Mouse (Mus musculus): ENCODE results near the gene Kif2a. TPM values are rescaled to one million over a fixed set of nuclear protein-coding genes. Genes with fewer than 3 reads are reported as not detected.

Kif2a gene
- total RNA-seq (2021) (10 to 100 TPM; 27.0 to 37.6 TPM), polyA plus RNA-seq (2012; rRNA removed) (4.3 and 6.8 TPM in 2 replicates)
- long read RNA-seq, full-length matches to known transcripts = 2 of 4 reads
- long read RNA-seq, partial matches to known transcripts = 1 of 4 reads
- long read RNA-seq, other reads (novel, unspliced or antisense) = 1 of 4 reads

DNA sequence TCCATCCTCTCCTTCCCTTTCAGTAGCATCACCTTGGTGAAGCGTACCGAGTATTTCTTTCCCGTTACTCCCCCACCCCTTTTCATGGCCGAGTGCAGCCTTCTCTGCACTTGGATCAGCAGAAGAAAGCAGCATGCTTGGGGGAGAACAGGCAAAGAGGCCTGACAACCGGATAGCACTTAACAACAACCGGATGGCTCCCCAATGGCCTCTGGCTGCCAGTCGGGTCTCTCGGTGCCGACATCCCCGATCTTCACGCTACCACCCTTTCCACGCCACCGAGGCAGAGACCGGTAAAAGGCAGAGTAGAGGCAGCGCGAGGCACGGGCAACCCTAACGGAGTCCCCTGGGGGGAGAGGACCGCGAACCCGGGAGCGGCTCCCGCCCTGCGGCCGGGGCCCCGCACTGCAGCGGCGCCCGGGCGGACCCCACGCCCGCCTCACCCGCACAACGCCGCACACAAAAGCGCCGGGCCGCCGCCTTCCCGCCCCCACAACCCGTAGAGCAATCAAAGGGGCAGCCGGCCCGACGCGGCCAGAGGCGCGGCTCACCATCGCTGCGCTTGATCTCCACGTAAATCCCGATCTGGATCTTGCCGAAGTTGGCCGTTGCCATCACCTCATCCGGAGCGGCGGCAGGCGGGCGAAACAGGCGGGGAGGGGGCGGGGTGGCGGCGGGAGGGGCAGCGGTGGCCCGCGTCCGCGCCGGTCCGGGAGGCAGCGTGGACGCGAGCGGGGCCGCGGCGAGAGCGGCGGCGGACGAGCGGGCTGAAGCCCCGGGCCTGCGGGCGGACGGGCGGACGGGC, at the start of gene Kif2a:
Gene Kif2a (minus strand): TSS at position 666 of the 805 bp plus-strand sequence.
- H3K4me1 ChIP-seq (ENCODE audit: control insufficient read depth, insufficient read depth, low read length) = peaks cover 6% of the 10 kb centered on the region
- peak; percentile 66 to 74 for DNase-seq
- H3K9ac ChIP-seq (ENCODE audit: low read depth, low read length) = peak within 1 kb of the TSS; percentile 99
- H3K4me3 ChIP-seq = peak within 1 kb of the TSS; percentile 88
- peak within 1 kb of the TSS; percentile 89 for H3K27ac ChIP-seq
- no peaks in the 10 kb centered on the region for H3K27me3 ChIP-seq (ENCODE audit: control insufficient read depth, insufficient read depth, low read length)
- peaks cover 2% of the 10 kb centered on the region for H3K36me3 ChIP-seq (ENCODE audit: control insufficient read depth, insufficient read depth, low read length)
- peaks cover 4% of the 10 kb centered on the region for H3K79me2 ChIP-seq (replicated peaks; ENCODE audit: control insufficient read depth, insufficient read depth, low read length)
- WGBS = 6% methylated on average over 76 of the region's 87 CpGs
- intact Hi-C loops (cut with DNase I) = loop anchor here (2.0 kb wide), 1 partner anchor 75 kb away; the partner anchor contains the start of gene Dimt1
- peak; percentile 38 for TF ChIP-seq CTCF (IDR thresholded peaks at IDR 0.05)
- no peak for TF ChIP-seq POLR2A (IDR thresholded peaks at IDR 0.05; ENCODE audit: insufficient read depth, low read depth, low read length)
- no peak for TF ChIP-seq EP300 (IDR thresholded peaks at IDR 0.05; ENCODE audit: insufficient read depth, low read depth, low read length)

DNA sequence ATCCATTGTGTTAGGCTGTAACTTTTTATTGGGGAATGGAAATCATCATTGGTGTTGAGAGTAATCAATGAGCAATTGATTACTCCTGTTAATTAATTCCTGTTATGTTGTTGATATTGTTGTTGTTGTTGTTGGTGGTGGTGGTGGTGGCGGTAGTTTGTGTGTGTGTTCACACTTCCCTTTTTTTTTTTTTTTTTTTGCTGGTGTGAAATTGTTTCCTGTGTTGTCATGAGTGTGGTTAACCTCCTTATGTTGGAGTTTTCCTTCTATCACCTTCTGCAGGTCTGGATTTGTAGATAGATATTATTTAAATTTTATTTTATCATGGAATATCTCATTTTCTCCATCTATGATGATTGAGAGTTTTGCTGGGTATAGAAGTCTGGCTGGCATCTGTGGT, 47.1 kb upstream of the Kif2a start:
- Histone ChIP-seq H3K27ac (no peak overlapping the region), H3K9ac (ENCODE audit: low read depth, low read length) (no peak overlapping the region), H3K79me2 (replicated peaks; ENCODE audit: control insufficient read depth, insufficient read depth, low read length) (no peaks in the 10 kb centered on the region), H3K27me3 (ENCODE audit: control insufficient read depth, insufficient read depth, low read length) (no peaks in the 10 kb centered on the region), H3K4me3 (no peak overlapping the region), H3K4me1 (ENCODE audit: control insufficient read depth, insufficient read depth, low read length) (peaks cover 5% of the 10 kb centered on the region), H3K36me3 (ENCODE audit: control insufficient read depth, insufficient read depth, low read length) (no peaks in the 10 kb centered on the region)
- intact Hi-C loops (cut with DNase I) = no loop called here
- TF ChIP-seq CTCF (IDR thresholded peaks at IDR 0.05) = no peak
- no peak for TF ChIP-seq POLR2A (IDR thresholded peaks at IDR 0.05; ENCODE audit: insufficient read depth, low read depth, low read length)
- TF ChIP-seq EP300 (IDR thresholded peaks at IDR 0.05; ENCODE audit: insufficient read depth, low read depth, low read length) = no peak
- 80% methylated on average over 1 of the region's 1 CpGs for WGBS
- DNase-seq = no peak

DNA sequence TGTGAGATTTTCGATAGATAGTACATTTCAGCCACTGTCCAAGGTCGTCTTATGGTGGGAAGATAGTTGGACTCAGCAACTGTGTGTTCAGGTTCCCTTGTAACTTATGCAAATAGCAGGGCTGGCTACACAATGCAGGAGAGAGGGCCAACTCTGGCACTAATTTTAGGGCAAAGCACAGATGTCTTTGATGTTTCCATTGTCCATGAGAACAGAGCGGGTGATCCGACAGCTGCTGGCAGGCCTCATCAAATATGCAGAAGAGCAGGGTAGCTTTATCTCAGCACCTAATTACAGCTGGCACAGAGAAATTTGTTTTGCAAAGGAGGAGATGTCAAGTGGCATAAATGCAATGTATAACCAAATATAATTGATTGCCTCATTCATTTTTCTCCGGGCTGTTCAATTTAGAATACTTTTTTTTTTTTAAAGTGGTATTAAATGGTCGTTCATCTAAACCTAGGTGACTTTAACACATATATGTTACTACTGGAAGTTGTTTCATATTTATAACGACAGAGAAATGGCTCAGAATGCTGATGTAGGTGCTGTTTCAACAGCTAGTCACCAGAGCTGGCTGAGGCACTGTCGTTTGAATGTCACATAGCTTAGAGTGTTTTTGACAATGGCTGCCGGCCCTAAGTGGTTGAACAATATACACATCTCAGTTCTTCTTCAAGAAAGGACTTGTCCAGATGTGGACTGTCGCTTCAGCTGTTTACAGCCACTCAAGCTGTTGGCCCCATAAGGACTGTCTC, 43.4 kb upstream of the Kif2a start:
- intact Hi-C loops (cut with DNase I) = no loop called here
- WGBS = 80% methylated on average over 10 of the region's 10 CpGs
- H3K4me1 ChIP-seq (ENCODE audit: control insufficient read depth, insufficient read depth, low read length) = no peaks in the 10 kb centered on the region
- DNase-seq = no peak
- no peak for TF ChIP-seq POLR2A (IDR thresholded peaks at IDR 0.05; ENCODE audit: insufficient read depth, low read depth, low read length)
- H3K4me3 ChIP-seq = no peak overlapping the region
- no peaks in the 10 kb centered on the region for H3K79me2 ChIP-seq (replicated peaks; ENCODE audit: control insufficient read depth, insufficient read depth, low read length)
- H3K27ac ChIP-seq = no peak overlapping the region
- no peaks in the 10 kb centered on the region for H3K27me3 ChIP-seq (ENCODE audit: control insufficient read depth, insufficient read depth, low read length)
- no peaks in the 10 kb centered on the region for H3K36me3 ChIP-seq (ENCODE audit: control insufficient read depth, insufficient read depth, low read length)
- H3K9ac ChIP-seq (ENCODE audit: low read depth, low read length) = no peak overlapping the region

DNA sequence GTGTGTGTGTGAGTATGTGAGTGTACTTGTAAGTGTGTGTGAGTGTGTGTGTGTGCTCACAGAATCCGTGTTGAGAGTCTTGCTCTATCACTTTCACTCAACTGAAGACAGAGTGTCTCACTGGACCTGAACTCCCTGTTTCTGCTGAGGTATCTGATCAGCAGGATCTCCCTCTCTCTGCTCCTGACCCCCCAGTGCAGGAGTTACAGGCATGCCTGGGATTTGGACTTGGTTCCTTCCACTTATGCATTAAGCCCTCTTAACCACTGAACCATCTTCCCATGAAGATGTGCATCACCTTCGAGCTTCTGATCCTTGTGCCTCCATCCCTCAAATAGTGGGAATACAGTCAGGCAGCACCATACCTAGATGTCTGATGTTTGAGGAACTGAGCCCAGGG, 42.3 kb upstream of the Kif2a start:
- WGBS = 79% methylated on average over 2 of the region's 2 CpGs
- intact Hi-C loops (cut with DNase I) = no loop called here
- Histone ChIP-seq H3K36me3 (ENCODE audit: control insufficient read depth, insufficient read depth, low read length) (no peaks in the 10 kb centered on the region), H3K79me2 (replicated peaks; ENCODE audit: control insufficient read depth, insufficient read depth, low read length) (no peaks in the 10 kb centered on the region), H3K27me3 (ENCODE audit: control insufficient read depth, insufficient read depth, low read length) (no peaks in the 10 kb centered on the region), H3K9ac (ENCODE audit: low read depth, low read length) (no peak overlapping the region), H3K4me1 (ENCODE audit: control insufficient read depth, insufficient read depth, low read length) (no peaks in the 10 kb centered on the region), H3K27ac (no peak overlapping the region), H3K4me3 (no peak overlapping the region)
- no peak for DNase-seq
- TF ChIP-seq EP300 (IDR thresholded peaks at IDR 0.05; ENCODE audit: insufficient read depth, low read depth, low read length) (no peak), CTCF (IDR thresholded peaks at IDR 0.05) (no peak), POLR2A (IDR thresholded peaks at IDR 0.05; ENCODE audit: insufficient read depth, low read depth, low read length) (no peak)

DNA sequence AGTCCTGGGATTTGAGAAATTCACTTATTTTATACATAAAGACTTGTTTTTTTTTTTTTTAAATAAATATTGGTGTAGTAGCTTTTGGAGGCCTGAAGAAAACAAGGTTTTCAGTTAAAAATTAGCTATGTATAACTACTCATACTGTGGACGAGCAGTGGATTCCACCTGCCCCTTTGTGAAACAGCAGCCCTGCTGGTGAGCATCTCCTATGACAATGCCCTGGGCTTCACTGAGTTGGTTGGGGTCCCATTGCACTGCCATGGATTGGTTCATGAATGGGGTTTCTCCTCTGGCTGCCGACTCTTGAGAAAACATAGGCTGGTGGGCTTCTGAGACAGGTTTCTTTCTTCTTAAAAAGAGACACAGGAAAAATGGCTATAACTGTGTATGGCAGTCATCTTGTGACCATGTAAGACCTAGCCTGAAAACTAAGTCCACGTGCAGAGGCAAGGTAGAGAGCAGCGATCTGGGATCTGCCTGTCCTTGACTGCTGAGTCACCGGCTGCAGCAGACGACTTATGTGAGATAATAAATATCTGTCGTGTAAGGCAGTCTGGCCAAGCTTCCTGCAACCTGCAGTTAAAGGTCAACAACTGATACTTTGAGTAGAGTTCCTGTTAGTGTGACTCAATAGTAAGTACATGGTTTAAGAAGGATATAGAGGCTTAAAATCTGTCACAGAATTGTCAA, 41.3 kb upstream of the Kif2a start:
- Histone ChIP-seq H3K36me3 (ENCODE audit: control insufficient read depth, insufficient read depth, low read length) (no peaks in the 10 kb centered on the region), H3K27ac (no peak overlapping the region), H3K4me3 (no peak overlapping the region), H3K4me1 (ENCODE audit: control insufficient read depth, insufficient read depth, low read length) (no peaks in the 10 kb centered on the region), H3K79me2 (replicated peaks; ENCODE audit: control insufficient read depth, insufficient read depth, low read length) (no peaks in the 10 kb centered on the region), H3K27me3 (ENCODE audit: control insufficient read depth, insufficient read depth, low read length) (no peaks in the 10 kb centered on the region), H3K9ac (ENCODE audit: low read depth, low read length) (no peak overlapping the region)
- intact Hi-C loops (cut with DNase I) = no loop called here
- DNase-seq = no peak
- 30% methylated on average over 7 of the region's 7 CpGs for WGBS
- TF ChIP-seq POLR2A (IDR thresholded peaks at IDR 0.05; ENCODE audit: insufficient read depth, low read depth, low read length) = no peak
- no peak for TF ChIP-seq EP300 (IDR thresholded peaks at IDR 0.05; ENCODE audit: insufficient read depth, low read depth, low read length)
- TF ChIP-seq CTCF (IDR thresholded peaks at IDR 0.05) = no peak
